Mouse (Mus musculus) myocyte (in vitro differentiated cells): ENCODE measurements around the gene Veph1.

Experiments used
- MAX ChIP-seq: IDR thresholded peaks from one replicate; pipeline ENCODE4 v1.6.1; 2011; ENCODE audit warnings: low read depth, mild to moderate bottlenecking, control low read depth
- POLR2A ChIP-seq: IDR thresholded peaks from one replicate; pipeline ENCODE4 v1.6.1; 2011; ENCODE audit warnings: low read depth, mild to moderate bottlenecking, control low read depth, moderate library complexity; ENCODE audit not compliant: insufficient read length
- POLR2AphosphoS2 ChIP-seq: IDR thresholded peaks from one replicate; pipeline ENCODE4 v1.6.1; 2011; ENCODE audit warnings: low read depth, control low read depth; ENCODE audit not compliant: insufficient read length
- USF1 ChIP-seq: IDR thresholded peaks from one replicate; pipeline ENCODE4 v1.6.1; 2011; ENCODE audit warnings: low read depth, mild to moderate bottlenecking, control low read depth, moderate library complexity

DNA sequence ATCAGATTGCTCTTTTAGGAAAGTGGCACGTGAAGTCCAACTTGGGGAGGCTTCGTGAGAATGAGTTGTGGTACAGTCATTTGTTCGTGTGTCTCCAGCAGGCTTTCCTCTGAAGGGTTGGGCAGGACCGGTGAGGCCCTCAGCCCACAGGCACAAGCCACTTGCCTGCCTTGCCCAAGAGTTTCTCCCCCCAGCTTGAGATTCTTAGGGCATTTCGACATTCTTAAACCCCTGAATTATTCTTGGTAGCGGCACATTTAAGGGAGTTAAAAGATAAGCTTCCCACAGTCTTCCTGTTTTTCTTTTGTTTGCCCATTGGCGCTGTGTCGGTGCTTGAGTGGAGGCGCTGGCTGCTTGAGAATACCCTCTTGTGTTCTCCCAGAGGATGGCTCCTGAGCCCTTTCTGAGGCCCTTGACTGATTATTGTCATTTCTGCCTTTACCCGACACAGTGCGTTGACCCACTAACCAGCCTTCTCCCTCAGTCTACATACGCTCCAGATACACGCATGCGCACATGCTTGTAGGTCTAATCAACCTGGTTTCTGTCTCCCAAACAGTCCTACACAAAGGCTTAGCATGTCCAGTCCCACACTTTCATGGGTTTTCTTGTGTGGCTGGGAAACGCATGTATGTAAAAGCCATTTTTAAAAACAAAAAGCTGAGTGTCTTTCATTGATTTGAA is 34.4 kb upstream of the Veph1 start:
- TF ChIP-seq POLR2A, result no peak
- no peak for TF ChIP-seq POLR2AphosphoS2
- no peak for TF ChIP-seq MAX
- TF ChIP-seq USF1, result no peak
